Mouse (Mus musculus): ENCODE data around the gene Rpl27a. TPM values are rescaled to one million over a fixed set of nuclear protein-coding genes. Genes with fewer than 3 reads are reported as not detected.
A peak's percentile ranks its signal among the peaks of the same experiment; 100 is the strongest.

The Rpl27a gene
- total RNA-seq (2022), result 100 to 1,000 TPM; 143 to 153 (median 150) TPM

DNA sequence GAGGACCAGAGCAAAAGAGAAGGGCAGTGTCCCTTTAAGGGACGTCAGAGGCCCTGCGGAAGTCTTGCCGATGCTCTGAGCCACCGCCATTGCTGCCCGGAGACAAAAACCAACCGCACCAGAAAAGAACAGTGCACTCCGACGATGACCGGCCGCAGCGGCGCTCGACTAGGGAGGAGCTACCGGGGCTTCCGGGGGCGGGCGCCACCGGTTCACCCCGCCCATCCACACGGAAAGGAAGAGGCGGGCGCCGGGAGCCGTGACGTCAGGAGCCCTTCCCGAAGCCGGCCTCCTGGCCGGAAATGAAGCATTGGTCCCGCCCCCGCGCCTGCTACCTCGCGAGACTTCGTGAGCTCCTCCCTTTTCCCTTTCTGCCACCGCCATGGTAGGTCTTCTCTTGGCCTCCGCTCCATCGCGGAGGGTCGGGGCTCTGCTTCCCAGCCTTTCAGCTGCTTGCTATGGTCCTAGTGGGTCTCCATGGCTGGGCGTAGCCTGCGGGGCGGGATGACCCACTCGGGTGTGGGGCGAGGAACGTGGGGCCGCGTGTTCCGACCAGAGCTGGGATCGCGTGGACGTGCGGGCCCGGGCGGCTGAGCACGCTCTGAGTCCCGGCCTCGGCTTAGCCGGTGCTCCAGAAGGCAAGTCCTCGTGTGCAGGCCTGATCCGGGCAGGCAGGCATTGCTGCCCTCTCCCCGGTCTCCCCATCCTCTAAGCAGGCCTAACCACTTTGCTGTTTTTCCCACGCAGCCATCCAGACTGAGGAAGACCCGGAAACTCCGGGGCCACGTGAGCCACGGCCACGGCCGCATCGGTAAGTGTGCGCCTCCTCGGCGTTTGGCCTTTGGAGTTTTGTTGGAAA lies at the start of gene Rpl27a:
Rpl27a (plus strand) TSS at position 310 of the 859 bp plus-strand sequence.
- DNase-seq (ENCODE audit: low spot score in 2 of 2), result peak; percentile 92 to 99

DNA sequence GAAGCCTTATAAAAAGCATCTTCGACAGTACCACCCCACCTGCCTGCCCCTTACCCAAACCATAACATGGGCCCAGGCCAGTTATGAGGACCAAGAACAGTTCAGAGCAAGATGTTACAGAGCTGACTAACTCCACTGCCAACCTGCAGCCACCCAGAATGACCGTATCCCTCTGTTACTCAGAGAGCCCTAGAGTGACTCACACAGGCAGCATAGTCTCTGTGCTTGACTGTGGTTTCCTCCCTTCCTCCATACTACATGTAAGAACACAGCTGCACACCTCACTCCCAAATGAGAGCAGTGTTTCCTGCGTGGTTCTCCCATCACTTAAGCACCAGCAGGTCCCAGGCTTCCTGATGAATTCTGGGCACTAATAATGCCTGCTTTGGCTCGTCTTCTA lies 48.2 kb upstream of the Rpl27a start:
- DNase-seq (ENCODE audit: low spot score in 2 of 2), result no peak

DNA sequence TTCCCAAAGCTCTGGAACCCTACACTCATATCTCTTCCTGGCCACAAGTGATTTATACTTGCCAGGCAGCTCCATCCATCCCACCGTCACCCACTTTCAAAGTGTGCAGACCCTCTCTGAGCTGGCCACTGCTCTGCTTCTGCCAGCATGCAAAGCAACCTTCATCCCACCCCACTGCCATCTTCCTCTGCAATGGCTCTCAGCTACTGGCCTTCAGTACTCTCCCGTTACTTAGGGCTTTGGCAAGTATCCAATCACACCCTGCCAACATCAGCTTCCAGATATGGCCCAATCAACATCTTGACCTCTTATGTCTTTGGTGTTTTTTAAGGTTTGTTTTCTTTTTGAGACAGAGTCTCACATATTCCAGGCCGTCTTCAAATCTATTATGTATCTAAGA lies 41.0 kb upstream of the Rpl27a start:
- DNase-seq (ENCODE audit: low spot score in 2 of 2), result no peak

DNA sequence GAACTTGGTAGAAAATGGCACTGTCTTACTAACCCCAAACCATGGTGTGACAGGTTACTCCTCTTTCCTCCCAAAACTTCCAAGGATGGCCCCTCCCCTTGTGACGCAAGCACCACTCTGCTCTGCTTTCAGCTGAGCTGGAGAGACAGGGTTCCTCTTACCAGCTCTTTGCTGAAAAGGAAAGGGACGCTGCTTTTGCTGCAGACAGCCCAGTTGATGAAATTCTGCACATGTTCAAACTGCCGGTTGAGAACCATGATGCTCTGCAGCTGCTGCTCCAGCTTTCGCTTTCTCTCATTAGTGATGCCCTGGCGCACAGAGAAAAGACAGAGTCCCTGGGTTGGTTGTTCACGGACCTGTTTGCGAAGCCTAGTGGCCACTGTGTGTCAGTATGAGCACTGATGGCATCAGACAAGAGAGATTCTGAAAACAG lies 38.2 kb upstream of the Rpl27a start:
- DNase-seq (ENCODE audit: low spot score in 2 of 2), result no peak

DNA sequence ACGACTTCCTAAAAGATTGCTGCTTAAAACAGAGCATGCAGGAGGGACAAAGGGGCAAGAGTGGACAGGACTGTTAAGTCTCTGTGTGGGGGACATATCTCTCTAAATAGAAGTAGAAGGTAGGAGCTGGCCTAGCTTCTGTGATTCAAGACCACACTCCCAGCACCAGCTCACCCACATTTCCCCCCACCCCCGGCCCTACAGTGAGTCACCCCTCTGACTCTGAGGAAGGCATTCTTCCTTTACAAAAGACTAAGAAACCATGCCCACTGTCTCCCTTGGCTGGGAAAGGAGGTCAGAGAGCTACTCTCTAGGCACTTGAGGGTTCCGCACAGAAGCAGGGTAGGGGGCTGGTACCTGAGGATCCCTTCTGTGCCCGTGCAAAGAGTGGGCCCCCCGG lies 34.7 kb upstream of the Rpl27a start:
- no peak for DNase-seq (ENCODE audit: low spot score in 2 of 2)

DNA sequence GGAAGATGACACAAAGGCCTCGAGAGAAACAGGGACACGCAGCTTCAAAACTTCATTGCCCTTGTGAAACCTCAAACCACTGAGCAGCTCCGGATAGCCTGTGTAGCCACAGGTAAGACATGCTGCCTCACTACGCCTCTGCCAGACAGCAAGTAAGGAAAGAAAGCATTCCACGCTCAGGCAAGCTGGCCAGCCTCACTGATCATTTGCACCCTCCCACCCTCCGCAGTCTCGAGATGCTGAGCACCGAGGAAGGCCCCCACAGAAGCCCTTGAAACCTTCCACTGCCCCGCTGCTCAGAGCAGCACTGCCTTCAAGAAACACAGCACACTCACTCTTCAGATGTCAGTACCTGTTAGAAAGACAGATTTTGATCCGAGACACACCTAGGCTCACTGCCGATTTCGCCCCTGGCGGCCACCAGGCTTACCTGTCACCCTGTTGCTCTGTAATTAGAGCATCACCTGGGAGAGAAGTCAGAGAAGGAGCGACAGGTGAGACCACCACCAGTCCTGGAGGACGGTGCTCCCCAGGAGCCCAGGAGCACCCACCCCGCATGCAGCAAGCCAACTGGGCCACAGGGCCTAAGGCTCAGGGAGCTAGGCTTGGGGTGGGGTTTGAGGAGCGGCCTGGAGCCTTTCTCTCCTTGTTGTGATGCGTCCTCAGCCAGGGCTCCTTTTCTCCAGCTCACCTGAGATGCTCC lies 26.2 kb upstream of the Rpl27a start:
- peak in 1 of 2 experiments; percentile 33 for DNase-seq (ENCODE audit: low spot score in 2 of 2)

DNA sequence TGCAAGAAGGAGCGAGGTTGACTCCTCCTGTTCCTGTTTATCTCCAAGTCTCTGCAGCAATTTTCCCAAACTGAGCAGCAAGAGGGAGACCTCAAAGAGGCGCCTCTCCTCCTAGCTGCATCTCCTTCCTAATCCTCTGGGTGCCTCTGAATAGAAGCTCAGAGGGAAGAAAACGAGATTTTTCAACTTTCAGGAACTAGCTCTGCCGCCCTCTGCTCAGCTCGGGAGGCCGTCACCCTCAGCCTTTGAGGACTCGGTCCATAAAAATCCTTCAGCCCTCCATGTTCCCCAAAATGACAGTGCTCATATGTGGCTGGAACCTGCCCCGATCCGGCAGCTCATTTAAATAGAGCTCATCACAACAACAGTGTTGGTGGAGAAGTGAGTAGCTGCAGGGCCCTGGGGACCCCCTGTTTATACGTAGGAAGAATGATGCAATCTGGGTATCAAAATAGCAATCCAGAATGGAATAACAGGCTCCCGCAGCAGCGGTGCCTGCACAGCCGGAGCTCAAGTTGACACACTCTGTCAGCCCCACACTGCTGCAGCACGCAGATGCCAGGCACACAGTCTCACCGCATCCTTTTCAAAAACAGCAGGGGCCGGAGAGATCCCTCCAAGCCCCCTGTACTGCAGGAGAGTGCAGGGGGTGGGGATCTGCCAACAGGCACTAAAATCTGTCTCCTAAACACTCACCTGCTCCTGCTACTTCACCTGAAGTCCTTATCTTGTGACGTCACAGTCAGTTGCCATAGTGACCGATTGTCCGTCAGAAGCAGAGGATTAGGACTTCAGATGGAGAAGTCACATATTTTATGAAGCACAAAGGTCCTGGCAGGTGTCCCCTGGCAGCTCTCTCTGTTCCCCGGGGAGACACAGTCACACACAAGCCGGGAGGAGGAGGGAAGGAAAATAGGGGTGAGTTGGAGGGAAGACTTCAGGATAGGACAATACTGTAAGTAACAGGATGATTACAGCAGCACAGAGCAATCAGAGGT lies 25.3 kb upstream of the Rpl27a start:
- peak; percentile 52 to 53 for DNase-seq (ENCODE audit: low spot score in 2 of 2)

DNA sequence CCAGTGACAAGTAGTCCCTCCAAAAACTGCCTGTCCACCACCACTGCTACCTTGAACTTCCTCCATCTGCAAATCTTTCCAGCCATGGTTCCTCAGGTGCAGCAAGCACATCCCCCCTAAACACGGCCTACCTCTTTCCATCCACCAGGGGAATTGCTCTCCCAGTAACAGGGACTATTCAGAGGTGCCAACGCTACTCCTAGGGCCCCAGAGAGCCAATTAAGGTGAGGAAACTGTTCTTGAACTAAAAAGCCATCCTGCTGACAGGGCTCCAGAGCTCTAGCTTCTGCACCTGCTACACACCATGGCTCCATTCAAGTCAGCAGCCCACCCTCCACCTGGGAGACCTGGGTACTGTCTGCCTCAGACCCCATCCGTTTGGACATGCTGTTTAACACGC lies 21.4 kb upstream of the Rpl27a start:
- DNase-seq (ENCODE audit: low spot score in 2 of 2), result no peak

DNA sequence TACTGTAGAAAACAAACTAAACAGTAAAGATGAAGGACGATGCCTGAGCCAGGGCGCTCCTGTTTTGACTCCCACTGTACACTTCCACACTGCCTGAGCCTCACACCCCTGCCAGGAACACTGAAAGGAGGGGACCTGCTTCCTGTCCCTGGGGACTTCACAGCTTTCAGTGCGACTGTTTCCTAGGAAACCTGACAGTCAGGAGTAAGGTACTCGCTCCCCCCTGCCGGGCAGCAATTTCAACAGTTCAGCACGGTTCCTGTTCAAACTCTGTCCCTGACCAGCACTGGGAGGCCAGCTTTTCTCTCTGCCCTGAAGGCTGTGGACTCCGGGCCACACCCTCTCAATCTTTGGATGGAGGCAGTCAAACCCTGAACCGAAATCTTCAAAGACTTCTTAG lies 11.8 kb upstream of the Rpl27a start:
- DNase-seq (ENCODE audit: low spot score in 2 of 2), result no peak

DNA sequence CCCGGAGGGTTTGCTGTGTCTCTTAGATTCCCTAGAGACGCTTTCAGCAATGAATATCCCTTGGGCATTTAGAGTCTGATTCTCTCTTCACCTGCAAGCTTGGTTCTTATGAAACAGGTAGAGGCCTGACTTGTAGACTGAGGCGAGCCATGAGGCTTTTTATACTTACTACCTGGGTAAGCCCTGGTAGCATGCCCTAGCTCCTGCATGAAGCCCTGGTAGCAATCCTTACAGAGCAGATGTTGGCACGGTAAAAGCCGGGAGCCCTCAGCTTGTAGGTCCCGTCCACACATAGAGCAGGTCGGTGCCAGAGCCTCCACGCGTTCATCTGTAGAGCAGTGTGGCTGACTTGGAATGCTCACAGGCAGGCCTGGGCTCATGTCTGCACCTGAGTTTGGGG lies 11.4 kb upstream of the Rpl27a start:
- no peak for DNase-seq (ENCODE audit: low spot score in 2 of 2)

DNA sequence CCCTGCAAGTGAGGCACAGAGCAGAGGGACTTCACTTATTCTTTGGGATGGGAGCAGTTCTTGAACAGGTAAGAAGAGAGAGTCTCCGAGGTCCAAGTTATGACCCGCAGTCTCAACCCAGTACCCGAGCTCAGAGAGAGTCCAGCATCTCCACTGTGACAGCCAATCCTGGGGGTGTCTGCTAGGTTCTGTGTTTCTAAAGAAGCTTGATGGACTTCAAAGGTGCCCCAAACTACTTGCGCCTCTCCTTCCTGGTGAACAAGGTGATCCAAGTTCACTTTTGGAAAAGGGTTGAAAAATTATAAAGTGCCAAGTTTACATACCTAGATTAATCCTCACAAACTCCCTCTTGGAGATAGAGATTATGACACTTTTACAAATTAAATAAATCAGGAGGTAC lies 10.9 kb upstream of the Rpl27a start, which contains the start of gene Trim66:
Trim66 (minus strand) TSS at position 101 of the 400 bp plus-strand sequence.
- DNase-seq (ENCODE audit: low spot score in 2 of 2), result no peak

DNA sequence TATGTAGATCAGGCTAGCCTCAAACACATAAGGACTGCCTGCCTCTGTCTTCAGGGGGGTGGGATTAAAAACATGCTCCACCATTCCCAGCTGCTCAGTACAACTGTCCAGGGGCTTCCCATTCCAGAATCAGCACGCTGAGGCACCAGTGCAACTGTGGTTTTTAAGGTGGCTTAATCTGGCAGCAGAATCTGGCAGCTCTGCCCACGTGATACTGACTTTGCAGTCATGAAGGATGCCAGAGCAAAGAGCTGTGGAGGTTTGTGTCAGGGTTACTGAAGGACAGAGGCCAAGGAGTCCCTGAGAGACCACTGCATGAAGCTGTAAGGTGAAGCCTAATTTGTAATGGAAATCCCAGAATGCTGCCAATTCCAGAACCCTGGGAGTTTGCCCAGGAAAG lies 8.1 kb upstream of the Rpl27a start:
- DNase-seq (ENCODE audit: low spot score in 2 of 2), result no peak

DNA sequence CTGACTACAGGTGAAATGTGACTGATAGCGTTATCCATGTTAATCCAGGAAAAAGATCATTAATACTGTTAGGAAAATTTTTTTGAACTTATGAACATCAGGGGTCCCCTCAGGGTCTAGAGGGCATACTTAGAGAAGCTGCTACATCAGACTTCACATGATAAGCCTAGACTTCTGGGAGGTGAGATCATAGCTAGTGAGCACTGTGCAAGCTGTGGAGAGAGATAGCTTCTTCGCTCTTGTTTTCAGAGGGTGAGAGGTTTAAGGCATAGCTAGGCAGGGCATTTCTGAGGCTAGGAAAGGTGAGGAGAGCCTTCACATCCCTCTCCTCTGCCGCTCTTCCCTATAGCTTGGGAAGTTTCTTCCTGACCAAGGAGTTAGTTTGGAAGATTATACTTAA lies 7.1 kb upstream of the Rpl27a start:
- no peak for DNase-seq (ENCODE audit: low spot score in 2 of 2)

DNA sequence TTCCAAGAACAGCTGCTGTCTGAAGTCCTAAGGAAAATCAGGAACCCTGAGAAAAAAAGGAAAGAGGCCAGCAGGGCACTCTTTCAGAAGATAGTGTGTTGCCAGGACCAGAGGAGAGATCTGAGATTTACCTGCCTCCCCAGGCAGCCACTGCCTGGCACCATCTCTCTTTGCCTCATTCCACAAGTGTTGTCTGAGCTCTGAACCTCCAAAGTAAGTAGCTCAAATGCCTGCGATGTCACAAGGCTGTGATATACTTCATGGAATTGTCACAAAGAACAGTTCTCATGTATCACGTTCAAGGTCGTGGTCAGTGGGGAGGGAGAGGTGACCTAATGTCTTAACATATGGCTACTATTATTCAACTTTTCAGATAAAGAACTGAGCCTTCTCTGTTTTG lies 2.4 kb upstream of the Rpl27a start:
- no peak for DNase-seq (ENCODE audit: low spot score in 2 of 2)

DNA sequence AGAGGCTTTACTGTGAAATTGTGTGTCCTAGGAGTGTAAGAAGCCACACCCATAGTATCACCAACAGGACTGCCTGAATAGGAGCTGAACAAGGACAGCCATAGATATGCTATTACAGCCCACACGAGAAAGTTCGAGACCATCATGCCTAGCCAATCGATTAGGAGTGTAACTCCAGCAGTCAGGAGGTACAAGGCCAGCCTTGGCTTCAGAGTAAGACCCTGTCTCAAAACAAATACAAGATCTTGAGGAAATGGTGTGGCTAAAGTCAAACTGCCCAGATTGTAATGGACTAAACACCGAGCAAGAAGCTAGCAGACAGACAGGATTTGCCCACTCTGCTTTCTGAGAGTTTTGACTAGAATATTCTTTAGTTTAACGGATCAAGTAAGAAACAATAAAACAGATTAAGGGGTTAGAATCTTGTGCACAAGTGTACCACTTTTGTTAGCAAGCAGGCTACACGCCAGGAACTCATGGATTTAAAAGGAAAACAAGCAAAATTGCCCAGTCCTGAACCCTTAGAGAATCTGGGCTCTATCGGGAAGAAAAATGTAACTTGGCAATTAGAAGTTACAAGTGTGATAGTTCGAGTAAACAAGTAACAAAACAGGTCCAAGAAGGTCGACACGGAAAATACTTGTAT lies 788 bp upstream of the Rpl27a start:
- no peak for DNase-seq (ENCODE audit: low spot score in 2 of 2)

DNA sequence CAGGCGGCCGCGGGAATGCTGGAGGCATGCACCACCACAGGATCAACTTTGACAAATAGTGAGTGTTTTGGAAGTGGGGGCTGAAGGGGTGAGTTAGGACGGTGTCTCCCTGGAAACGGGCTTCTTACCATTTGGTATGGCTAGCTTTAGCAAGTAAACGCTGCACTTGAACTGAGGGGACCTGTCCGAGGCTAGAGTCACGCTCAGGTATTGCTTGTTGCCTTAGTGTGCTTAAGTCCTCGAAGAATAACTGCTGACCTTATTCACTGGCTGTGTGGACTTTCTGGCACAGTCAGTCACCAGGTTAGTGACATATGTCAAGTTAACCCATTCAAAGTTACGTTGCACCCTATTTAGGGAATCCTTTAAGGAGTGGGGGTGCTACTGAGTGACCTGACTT lies 989 bp downstream of the Rpl27a start:
- no peak for DNase-seq (ENCODE audit: low spot score in 2 of 2)

DNA sequence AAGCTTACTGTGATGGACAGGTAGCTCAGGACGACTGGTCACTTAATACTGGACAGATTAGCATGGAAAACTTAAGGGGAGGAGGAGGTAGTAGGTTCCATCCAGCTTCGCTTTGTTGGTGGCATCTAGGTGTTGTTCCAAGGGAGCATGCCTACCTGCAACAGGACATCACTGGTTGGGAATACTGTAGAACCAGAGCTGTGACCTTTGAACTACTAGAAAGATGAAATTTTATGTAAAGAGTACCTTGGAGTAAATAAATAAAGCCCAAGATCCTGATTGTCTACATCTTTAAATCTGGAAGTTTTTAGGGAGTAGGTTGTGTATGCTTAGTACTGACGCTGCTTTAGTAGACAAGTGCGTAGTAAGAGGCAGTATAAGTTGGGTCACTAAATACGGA lies 3.1 kb downstream of the Rpl27a start:
- DNase-seq (ENCODE audit: low spot score in 2 of 2), result no peak

DNA sequence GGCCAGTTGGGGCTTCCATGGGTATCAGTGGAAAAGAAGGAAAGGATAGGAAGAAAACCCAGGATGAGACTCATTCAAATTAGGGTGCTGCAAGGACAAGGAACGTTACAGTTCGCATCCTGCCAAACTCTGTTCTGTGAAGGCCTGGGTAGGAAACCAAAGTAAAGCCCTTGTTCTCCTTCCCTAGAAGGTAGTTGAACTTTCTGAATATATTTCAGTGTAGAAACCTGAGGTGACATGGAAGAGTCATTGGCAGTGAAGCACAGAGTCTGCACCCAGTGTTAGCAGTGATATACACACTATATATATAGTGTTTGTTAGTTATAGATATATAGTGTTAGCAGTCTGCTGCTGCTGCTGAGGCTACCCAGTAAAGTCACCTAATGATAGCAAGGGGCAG lies 4.4 kb downstream of the Rpl27a start:
- no peak for DNase-seq (ENCODE audit: low spot score in 2 of 2)

DNA sequence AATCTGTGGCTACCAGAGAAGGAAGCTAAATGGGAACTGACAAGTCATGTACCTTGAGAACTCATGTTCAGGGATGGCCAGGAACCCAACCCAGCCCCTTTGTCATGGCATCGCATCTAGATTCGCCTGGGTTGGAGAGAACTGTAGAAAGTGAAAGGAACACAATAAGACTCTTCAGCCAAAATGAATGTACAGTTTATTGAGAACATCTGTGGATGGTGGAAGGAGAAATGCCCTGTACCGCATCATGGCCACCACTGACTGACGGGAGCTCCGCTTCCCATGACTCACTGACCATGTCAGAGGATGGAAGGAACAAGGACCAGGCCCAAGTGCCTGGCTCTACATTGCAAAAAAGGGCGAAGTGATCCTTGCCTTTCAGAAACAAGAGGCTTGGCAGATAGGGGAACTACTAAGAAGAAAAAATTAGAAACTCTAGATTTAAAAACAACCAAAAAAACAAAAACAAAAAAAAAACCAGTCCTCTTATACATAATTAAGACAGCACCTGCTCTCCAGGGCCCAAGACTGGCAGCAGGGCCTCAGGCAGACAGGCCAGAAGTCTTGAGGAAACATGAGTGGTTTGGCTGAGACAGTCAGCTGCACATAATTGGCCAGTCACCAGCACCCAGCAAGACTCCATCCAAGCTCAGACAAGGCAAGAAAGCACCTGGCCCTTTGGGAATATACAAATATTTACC lies 4.9 kb downstream of the Rpl27a start:
- DNase-seq (ENCODE audit: low spot score in 2 of 2), result no peak

DNA sequence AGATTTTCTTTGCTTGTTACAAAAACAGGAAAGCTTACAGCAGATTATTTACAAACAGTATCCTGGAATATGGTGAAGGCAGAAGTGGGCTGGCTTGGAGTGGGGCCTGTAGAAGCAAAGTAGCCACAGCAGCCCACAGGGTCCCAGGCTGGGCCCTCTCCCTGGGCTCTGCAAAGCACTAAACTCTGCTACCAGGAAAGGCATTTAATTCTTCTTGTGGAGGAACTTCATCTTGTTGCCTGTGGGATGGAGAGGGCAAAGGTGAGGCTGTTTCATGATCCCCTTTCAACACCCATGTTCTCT lies 5.4 kb downstream of the Rpl27a start:
- DNase-seq (ENCODE audit: low spot score in 2 of 2), result no peak

DNA sequence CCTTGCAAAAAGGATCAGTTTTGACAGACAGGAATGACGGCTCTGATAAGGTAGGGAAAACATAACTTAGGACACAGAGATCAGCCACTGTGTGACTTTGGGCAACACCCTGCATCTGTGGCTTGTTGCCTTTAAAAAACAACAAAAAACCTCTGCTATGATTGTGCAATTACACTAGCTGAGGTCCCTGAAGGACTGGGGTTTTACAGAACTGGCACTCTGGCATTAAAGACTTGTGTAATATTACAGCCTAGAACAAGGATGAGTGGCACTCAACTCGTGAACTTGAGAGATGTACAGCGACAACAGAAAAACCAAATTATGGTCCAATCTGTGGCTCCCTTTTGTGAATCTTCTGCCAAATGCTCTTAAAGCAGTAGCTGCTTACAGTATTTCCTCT lies 5.8 kb downstream of the Rpl27a start:
- DNase-seq (ENCODE audit: low spot score in 2 of 2), result no peak
